Mouse (Mus musculus) hindlimb bud, embryonic 11.5 days (tissue): Measurements from ENCODE around the gene Olfr904.
"Not testable (repeated sequence)": the region's sequence is repeated elsewhere in the genome, so short reads cannot be mapped to it uniquely, and the experiment has no call there.

Experiments
- DNase-seq: peaks from one replicate; pipeline ENCODE4 v3.0.0-alpha.2; 2012; ENCODE audit warnings: low read depth, low spot score; ENCODE audit errors: extremely low spot score

Olfr904 gene

DNA sequence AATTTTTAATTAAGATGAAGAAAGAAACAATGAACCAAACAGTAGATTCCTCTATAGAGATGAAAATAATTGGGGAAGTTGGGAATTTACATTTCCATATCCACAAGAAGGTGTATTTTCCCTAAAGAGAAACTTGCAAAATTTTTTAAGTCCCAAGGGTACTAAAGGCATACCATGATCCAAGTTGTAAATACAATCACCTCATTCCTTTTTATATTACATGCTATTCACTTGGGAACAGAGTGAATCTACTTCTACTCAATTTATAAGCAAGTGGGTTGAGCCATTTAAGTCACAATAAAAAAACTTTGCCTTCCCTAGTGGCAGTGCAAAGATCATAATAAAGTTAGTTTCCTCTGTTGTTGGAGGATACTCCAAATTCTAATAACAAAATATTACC is at the start of gene Olfr904:
Olfr904 (plus strand) TSS at position 301 of the 400 bp plus-strand sequence.
- no peak for DNase-seq

DNA sequence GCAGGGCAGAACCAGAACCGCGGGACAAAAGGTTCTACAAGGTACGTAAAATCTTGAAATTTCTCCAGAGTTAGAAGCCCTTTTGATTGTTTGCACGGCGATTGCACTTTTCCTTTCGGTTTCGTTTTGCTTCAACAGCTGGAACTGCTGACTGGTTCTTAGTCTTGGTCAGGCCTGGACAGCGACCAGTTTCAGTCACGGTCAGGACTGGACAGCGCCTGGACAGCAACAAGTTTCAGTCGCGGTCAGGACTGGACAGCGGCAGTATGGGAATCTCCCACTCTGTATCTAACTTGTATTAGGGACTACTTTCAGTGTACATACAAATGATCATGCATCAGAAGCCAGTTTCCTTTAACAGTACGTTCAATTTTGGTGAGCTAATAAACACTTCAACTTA is 49.4 kb upstream of the Olfr904 start:
- not testable (repeated sequence) for DNase-seq

DNA sequence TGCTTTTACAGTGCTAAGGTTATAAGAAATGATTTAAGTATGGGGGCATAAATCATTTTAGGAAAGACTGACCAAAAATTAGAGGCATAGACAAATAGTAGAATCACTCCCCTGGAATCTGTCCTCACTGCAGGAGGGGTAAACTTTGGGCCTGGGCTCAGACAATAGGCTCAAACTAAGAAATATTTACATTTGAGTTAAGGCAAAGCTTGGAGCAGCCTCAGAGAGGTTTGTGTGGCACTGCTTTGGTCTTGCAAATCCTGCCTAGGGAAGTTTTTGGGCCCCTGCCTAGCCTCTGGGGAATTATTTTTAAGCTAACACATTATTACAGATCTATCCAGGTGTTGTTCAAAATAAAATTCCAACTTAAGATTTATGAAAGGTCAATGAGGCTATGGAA is 39.1 kb upstream of the Olfr904 start:
- no peak for DNase-seq

DNA sequence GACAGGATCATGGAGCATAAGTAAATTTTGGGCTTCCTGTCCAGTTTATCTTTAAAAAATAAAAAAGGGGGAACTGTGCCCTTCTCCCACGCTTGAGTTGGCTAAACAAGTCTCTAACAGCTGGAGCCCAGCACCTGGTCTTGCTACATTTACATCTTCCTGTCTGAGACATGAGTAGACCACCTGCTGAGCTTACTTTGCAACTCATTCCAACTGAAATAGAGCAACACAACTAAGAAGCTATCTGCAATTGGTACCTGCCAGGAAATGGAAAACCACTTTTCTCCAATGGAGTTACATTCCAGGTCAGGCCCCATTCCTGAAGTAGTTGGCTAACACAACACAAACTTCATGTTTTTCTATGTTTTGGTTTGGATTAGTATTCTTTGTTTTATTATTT is 35.9 kb upstream of the Olfr904 start:
- no peak for DNase-seq

DNA sequence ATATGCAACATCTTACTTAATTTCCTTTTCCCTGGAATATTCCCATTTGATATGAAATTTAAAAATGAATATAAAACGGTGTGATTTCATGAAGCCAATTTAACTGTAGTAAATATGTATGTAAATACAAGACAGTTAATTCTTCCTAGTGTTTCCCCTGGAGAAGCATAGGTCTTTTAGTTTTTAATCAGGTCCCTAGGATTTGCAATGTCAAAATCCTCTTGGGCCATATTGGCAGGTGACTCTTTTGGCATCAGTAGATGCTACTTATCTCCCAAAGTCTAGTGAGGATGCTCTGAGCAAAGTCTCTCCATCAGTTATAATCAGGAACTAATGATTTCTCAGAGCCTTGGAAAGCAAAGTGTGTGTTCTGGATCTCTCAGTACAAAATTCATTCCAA is 33.8 kb upstream of the Olfr904 start, which contains the start of gene Olfr901:
Olfr901 (plus strand) TSS at position 301 of the 400 bp plus-strand sequence.
- no peak for DNase-seq

DNA sequence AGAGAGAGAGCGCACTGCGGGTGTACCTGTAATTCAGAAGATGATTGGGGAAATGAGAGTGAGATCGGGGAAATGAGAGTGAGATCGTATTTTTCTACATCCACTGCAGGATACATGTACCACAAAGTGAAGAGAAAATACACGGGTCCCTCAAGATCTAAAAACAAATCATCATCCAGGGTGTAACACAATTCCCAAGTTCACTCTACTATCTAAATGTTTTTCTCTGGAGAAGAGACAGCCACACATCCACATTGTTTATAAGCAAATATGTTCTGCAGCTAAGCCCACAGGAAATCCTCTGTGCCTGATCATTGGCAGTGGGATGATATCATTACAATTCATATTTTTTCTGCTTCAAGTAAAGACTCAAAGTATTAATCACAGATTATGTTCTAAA is 15.6 kb upstream of the Olfr904 start, which contains the start of gene Olfr902:
Olfr902 (plus strand) TSS at position 301 of the 400 bp plus-strand sequence.
- DNase-seq, result no peak

DNA sequence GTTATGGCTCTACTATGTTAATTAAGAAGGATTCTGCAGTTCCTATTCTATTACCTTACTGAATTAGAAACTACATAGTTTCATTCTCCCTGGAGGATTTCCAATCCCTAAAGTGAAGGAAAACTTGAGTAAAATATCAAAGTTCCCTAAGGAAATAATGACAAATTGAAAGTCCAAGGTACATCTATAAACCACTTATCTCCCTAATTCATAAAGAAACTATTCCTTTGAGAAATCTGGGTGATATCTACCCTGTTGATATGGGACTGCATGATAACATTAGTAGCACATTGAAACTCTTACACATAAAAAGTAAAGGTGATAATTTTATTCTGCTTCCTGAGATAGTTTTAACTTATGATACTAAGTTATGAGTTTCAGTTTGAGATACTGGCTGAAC is 7.9 kb downstream of the Olfr904 start, which contains the start of gene Olfr905:
Olfr905 (plus strand) TSS at position 301 of the 400 bp plus-strand sequence.
- DNase-seq, result no peak

DNA sequence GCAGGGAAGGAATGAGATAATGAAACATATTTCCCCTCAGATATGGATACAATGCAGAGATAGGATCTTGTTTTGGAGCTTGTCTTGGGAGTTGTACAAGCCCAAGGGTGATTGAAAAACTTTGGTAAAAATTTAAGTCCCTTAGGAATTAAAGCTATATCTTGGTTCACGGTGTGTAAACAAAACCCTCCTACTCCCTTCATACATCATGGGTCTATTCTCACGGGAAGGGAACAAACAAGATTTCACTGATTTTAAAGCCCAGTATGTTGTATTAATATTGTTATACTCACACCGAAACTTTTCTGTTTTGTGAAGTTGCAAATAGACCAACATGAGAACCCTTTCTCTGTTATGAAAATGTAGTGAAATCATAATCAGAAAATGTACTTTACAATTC is 23.8 kb downstream of the Olfr904 start, which contains the start of gene Olfr906:
Olfr906 (plus strand) TSS at position 301 of the 400 bp plus-strand sequence.
- DNase-seq, result no peak

DNA sequence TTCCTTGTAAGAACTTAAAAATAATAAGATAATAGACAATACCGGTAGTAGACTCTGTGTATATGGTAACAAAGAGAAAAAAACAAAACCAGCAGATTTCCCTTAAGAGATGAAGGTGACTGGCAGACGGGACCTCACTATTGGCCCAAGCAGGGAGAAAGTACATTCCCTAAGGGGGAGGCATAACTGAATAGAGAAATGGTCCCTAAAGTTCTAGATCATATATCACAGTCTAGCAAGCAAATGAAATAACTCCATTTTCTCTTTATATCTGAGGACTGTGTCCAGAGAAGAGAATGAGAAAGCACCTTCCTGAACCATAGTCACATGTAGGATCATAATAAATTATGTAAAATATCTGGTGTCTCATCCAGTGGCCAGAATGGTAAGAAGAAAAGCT is 32.6 kb downstream of the Olfr904 start, which contains the start of gene Olfr907:
Olfr907 (plus strand) TSS at position 301 of the 400 bp plus-strand sequence.
- no peak for DNase-seq

DNA sequence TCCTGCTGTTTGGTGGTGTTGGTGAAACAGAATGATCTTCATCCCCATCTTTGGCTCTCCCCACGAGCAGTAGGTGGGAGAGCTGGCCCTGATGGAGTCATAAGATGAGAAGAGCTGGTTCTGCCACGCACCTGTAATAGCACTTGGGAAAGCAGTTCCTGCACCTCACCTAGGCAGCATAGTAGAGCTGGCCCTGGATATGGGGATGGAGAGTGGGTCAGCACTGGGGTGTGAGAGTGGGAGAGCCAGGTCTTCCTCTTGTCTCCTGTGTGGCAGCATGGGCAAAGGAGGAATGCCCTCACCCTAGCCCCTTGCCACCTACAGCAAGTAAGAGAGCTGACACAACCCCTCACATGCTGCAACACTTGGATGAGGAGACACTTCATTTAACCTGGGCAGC is 49.4 kb downstream of the Olfr904 start:
- DNase-seq, result no peak
